Mouse (Mus musculus) limb, embryonic 13.5 days (tissue): ENCODE results near the gene Dbp. TPM values are rescaled to one million over a fixed set of nuclear protein-coding genes. Genes with fewer than 3 reads are reported as not detected.

Source experiments
- ATAC-seq: fragments of 200-750 bp; cut with Nextera tagmentation; 2 replicates; pipeline ENCODE4 v1.8.0; 2017; ENCODE audit warnings: low read depth, moderate number of reproducible peaks, moderate TSS enrichment; ENCODE audit not compliant: low FRiP score
- H3K27ac ChIP-seq: fragments of 300-500 bp; sonication (generic); 2 replicates; pipeline ENCODE4 v1.5.1; 2015; ENCODE audit warnings: inconsistent platforms, mild to moderate bottlenecking, moderate library complexity
- H3K27me3 ChIP-seq: fragments of 300-500 bp; sonication (generic); 2 replicates; pipeline ENCODE4 v1.6.1; 2015; ENCODE audit warnings: mild to moderate bottlenecking, inconsistent platforms
- H3K36me3 ChIP-seq: fragments of 300-500 bp; sonication (generic); 2 replicates; pipeline ENCODE4 v1.6.1; 2015; ENCODE audit warnings: inconsistent platforms, mild to moderate bottlenecking, moderate library complexity
- H3K4me1 ChIP-seq: fragments of 300-500 bp; sonication (generic); 2 replicates; pipeline ENCODE4 v1.6.1; 2015; ENCODE audit warnings: inconsistent platforms
- H3K4me2 ChIP-seq: fragments of 300-500 bp; sonication (generic); replicated peaks from 2 replicates; pipeline ENCODE4 v1.6.1; 2015; ENCODE audit warnings: inconsistent platforms, mild to moderate bottlenecking, moderate library complexity
- H3K4me3 ChIP-seq: fragments of 300-500 bp; sonication (generic); 2 replicates; pipeline ENCODE4 v1.5.1; 2015; ENCODE audit warnings: moderate library complexity, mild to moderate bottlenecking, inconsistent platforms
- H3K9ac ChIP-seq: fragments of 300-500 bp; sonication (generic); 2 replicates; pipeline ENCODE4 v1.6.1; 2015; ENCODE audit warnings: mild to moderate bottlenecking, inconsistent platforms
- H3K9me3 ChIP-seq: fragments of 300-500 bp; sonication (generic); 2 replicates; pipeline ENCODE4 v1.6.1; 2016; ENCODE audit warnings: inconsistent platforms
- WGBS: fragments of 180-500 bp; shearing (Covaris S2); methylation state at CpG from one replicate; pipeline ENCODE4 v1.1.7; 2015; 5-methylcytosine and 5-hydroxymethylcytosine counted together
- polyA plus RNA-seq: library from polyadenylated mRNA; unstranded; fragments of >200 nt; fragmentation: Nextera tagmentation; extraction: Ambion mirVana; gene quantifications from 2 replicates; pipeline ENCODE4 v1.2.1, GENCODE M21; 2015

Gene Dbp
- polyA plus RNA-seq, 1 experiment from 2014 or later = 4.5 TPM

GRCm38 (mm10) chr7:45699523-45700141 is 5.3 kb upstream of the Dbp start, which contains the start of gene Car11:
TSS of gene Car11 (plus strand) at chr7:45699843.
- WGBS = 2% methylated on average over 36 of the region's 36 CpGs
- no peak within 1 kb of the TSS for H3K27ac ChIP-seq

GRCm38 (mm10) chr7:45700301-45701015 is 4.4 kb upstream of the Dbp start:
- no peak for ATAC-seq
- peak overlapping the region; percentile 50 for H3K4me3 ChIP-seq
- H3K36me3 ChIP-seq = no peaks in the 10 kb centered on the region
- H3K4me2 ChIP-seq = peak overlapping the region; percentile 91
- H3K9ac ChIP-seq = peak overlapping the region; percentile 74
- no peaks in the 10 kb centered on the region for H3K9me3 ChIP-seq
- H3K4me1 ChIP-seq = peaks cover 36% of the 10 kb centered on the region
- H3K27ac ChIP-seq = no peak overlapping the region
- WGBS = under 1% methylated on average over 20 of the region's 20 CpGs
- H3K27me3 ChIP-seq = peaks cover 30% of the 10 kb centered on the region

More at GRCm38 (mm10) chr7:45699523-45700141, 5.3 kb upstream of the Dbp start, which contains the start of gene Car11:
- peaks cover 30% of the 10 kb centered on the region for H3K27me3 ChIP-seq
- peak within 1 kb of the TSS; percentile 50 for H3K4me3 ChIP-seq
- H3K9me3 ChIP-seq = no peaks in the 10 kb centered on the region
- H3K9ac ChIP-seq = peak within 1 kb of the TSS; percentile 74
- peak within 1 kb of the TSS; percentile 91 for H3K4me2 ChIP-seq
- peaks cover 37% of the 10 kb centered on the region for H3K4me1 ChIP-seq
- no peak for ATAC-seq
- no peaks in the 10 kb centered on the region for H3K36me3 ChIP-seq

GRCm38 (mm10) chr7:45701072-45701471 is 3.8 kb upstream of the Dbp start:
- Histone ChIP-seq H3K4me3 (peak overlapping the region; percentile 50), H3K9ac (peak overlapping the region; percentile 57), H3K9me3 (no peaks in the 10 kb centered on the region), H3K4me2 (peak overlapping the region; percentile 91), H3K27me3 (peaks cover 30% of the 10 kb centered on the region), H3K4me1 (peaks cover 42% of the 10 kb centered on the region), H3K36me3 (no peaks in the 10 kb centered on the region), H3K27ac (peak overlapping the region; percentile 33; the same call in 1 of the 2 replicates)
- 24% methylated on average over 11 of the region's 11 CpGs for WGBS
- no peak for ATAC-seq

DNA sequence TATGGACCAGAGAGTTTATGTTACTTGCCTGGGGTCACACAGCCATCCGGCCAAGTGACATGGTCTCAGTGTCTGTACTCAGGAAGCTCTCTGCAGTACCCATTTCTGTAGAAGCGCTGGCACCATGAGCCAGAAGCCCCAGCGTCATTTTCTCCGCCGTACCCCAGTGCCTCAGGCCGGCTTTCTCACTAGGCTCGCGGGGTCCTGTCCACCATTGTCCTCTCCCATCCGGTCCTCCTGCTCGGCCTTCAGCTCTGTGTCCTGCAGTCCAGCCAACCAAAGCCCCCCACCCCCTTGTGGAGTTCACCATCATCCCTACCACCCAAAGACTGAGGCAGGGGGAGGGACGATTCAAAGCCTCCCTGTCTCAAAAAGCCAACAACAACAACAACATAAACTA is 3.3 kb upstream of the Dbp start:
- 85% methylated on average over 11 of the region's 11 CpGs for WGBS
- no peak overlapping the region for H3K9ac ChIP-seq
- H3K4me1 ChIP-seq = peaks cover 47% of the 10 kb centered on the region
- no peaks in the 10 kb centered on the region for H3K9me3 ChIP-seq
- ATAC-seq = no peak
- peaks cover 30% of the 10 kb centered on the region for H3K27me3 ChIP-seq
- H3K36me3 ChIP-seq = no peaks in the 10 kb centered on the region
- no peak overlapping the region for H3K27ac ChIP-seq
- H3K4me2 ChIP-seq = peak overlapping the region; percentile 91
- H3K4me3 ChIP-seq = peak overlapping the region; percentile 50; the same call in 1 of the 2 replicates

GRCm38 (mm10) chr7:45702316-45702715 is 2.6 kb upstream of the Dbp start:
- H3K36me3 ChIP-seq = no peaks in the 10 kb centered on the region
- WGBS = 89% methylated on average over 11 of the region's 11 CpGs
- peaks cover 53% of the 10 kb centered on the region for H3K4me1 ChIP-seq
- H3K4me2 ChIP-seq = no peak overlapping the region
- ATAC-seq = no peak
- no peak overlapping the region for H3K9ac ChIP-seq
- H3K4me3 ChIP-seq = no peak overlapping the region
- H3K27me3 ChIP-seq = peaks cover 30% of the 10 kb centered on the region
- no peaks in the 10 kb centered on the region for H3K9me3 ChIP-seq
- no peak overlapping the region for H3K27ac ChIP-seq

- Histone ChIP-seq H3K27ac (no peak overlapping the region), H3K4me1 (peaks cover 60% of the 10 kb centered on the region), H3K9me3 (no peaks in the 10 kb centered on the region), H3K27me3 (peaks cover 27% of the 10 kb centered on the region), H3K4me3 (no peak overlapping the region), H3K36me3 (no peaks in the 10 kb centered on the region), H3K4me2 (peak overlapping the region; percentile 99), H3K9ac (no peak overlapping the region; the same call in 1 of the 2 replicates)
- WGBS = 93% methylated on average over 17 of the region's 17 CpGs
- no peak for ATAC-seq
Observed at GRCm38 (mm10) chr7:45702809-45703520, 1.9 kb upstream of the Dbp start.

DNA sequence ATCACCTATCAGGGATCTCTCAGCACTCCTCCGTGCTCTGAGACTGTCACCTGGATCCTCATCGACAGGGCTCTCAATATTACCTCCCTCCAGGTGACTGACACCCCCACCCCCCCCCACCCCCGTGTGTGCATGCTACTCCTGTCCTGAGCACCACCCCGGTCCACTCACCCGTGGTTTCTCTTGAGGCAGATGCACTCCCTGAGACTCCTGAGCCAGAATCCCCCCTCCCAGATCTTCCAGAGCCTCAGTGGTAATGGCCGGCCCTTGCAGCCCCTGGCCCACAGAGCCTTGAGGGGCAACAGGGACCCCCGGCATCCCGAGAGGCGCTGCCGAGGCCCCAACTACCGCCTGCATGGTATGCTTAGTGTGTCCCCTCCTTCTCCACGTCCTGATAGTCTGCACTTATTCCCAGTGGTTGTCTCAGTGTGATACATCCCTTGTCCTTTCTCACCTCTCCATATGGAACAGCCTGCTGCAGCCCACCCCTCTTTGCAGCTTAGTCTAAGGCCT is 1.3 kb upstream of the Dbp start:
- H3K27ac ChIP-seq = peak overlapping the region; percentile 79; the same call in 1 of the 2 replicates
- H3K36me3 ChIP-seq = no peaks in the 10 kb centered on the region
- no peaks in the 10 kb centered on the region for H3K9me3 ChIP-seq
- no peak for ATAC-seq
- peak overlapping the region; percentile 60 for H3K9ac ChIP-seq
- H3K4me1 ChIP-seq = peaks cover 66% of the 10 kb centered on the region
- peak overlapping the region; percentile 99 for H3K4me2 ChIP-seq
- 43% methylated on average over 12 of the region's 12 CpGs for WGBS
- H3K4me3 ChIP-seq = peak overlapping the region; percentile 73
- peaks cover 21% of the 10 kb centered on the region for H3K27me3 ChIP-seq

DNA sequence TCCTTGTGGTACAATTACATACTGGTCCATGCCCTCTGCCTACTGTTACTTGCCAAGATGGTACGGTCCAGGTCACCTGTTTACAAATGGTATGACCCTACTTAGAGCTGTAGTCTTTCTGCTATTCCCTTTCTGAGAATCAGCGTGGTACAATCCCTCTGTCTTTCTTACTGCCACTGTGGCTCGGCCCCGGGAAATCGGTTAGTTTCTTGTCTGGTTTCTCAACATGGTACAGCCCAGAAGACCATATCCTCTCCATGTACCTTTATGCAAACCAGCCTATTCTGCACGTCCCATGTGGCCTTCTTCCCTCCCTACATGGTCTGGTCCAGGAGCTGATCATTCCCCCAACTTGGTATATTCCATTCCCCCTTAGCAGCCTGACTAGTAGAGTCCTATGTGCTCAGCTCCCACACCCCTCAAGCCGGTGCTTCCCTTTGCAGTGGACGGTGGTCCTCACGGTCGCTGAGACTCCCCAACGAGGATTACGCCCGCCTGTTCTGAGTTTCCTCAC is 785 bp upstream of the Dbp start:
- peak overlapping the region; percentile 73 for H3K4me3 ChIP-seq
- WGBS = under 1% methylated on average over 13 of the region's 13 CpGs

DNA sequence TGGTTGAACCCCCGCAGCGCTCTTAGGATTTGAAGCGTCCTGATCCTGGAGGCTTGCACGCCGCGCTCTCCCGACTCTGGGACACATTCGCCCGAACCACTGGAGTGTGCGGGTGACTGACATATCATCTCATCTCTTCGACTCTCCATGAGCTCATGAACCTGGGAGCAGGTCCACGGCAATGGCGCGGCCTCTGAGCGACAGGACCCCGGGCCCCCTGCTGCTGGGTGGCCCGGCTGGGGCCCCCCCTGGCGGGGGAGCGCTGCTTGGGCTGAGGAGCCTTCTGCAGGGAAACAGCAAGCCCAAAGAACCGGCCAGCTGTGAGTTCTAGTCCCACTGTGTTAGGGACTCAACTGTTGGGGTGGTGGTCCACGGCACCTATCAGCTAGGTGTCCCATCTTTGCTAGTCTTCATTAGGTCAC is 566 bp downstream of the Dbp start:
- no peak for ATAC-seq
- Histone ChIP-seq H3K36me3 (peaks cover 12% of the 10 kb centered on the region), H3K4me3 (peak overlapping the region; percentile 73), H3K4me2 (peak overlapping the region; percentile 99), H3K4me1 (peaks cover 69% of the 10 kb centered on the region), H3K9me3 (no peaks in the 10 kb centered on the region), H3K27me3 (peaks cover 2% of the 10 kb centered on the region), H3K27ac (peak overlapping the region; percentile 80), H3K9ac (peak overlapping the region; percentile 87)
- under 1% methylated on average over 21 of the region's 21 CpGs for WGBS

More for the DNA sequence above, 785 bp upstream of the Dbp start:
- Histone ChIP-seq H3K4me1 (peaks cover 71% of the 10 kb centered on the region), H3K4me2 (peak overlapping the region; percentile 99), H3K27ac (peak overlapping the region; percentile 79), H3K9me3 (no peaks in the 10 kb centered on the region), H3K36me3 (no peaks in the 10 kb centered on the region; the same call in 1 of the 2 replicates), H3K9ac (peak overlapping the region; percentile 60), H3K27me3 (peaks cover 16% of the 10 kb centered on the region)
- ATAC-seq = peak; percentile 33

GRCm38 (mm10) chr7:45705873-45706281 is 989 bp downstream of the Dbp start:
- WGBS = 0% methylated on average over 7 of the region's 7 CpGs
- H3K27ac ChIP-seq = peak overlapping the region; percentile 93
- H3K36me3 ChIP-seq = peaks cover 17% of the 10 kb centered on the region
- H3K4me2 ChIP-seq = peak overlapping the region; percentile 99
- H3K27me3 ChIP-seq = no peaks in the 10 kb centered on the region
- H3K4me1 ChIP-seq = peaks cover 66% of the 10 kb centered on the region
- no peak for ATAC-seq
- peak overlapping the region; percentile 87 for H3K9ac ChIP-seq
- H3K4me3 ChIP-seq = peak overlapping the region; percentile 73
- H3K9me3 ChIP-seq = no peaks in the 10 kb centered on the region

GRCm38 (mm10) chr7:45706721-45707241 is 1.9 kb downstream of the Dbp start:
- Histone ChIP-seq H3K4me2 (peak overlapping the region; percentile 99), H3K9me3 (no peaks in the 10 kb centered on the region), H3K36me3 (peaks cover 26% of the 10 kb centered on the region), H3K9ac (peak overlapping the region; percentile 87), H3K27ac (peak overlapping the region; percentile 93), H3K4me1 (peaks cover 58% of the 10 kb centered on the region), H3K4me3 (peak overlapping the region; percentile 73), H3K27me3 (no peaks in the 10 kb centered on the region)
- WGBS = 1% methylated on average over 45 of the region's 45 CpGs
- ATAC-seq = no peak
